Mouse (Mus musculus): ENCODE measurements around the gene Daw1.

The Daw1 gene

GRCm38 (mm10) chr1:83159603-83160002, at the start of gene Daw1:
Gene Daw1, plus strand, starts transcription at chr1:83159752.
- DNase-seq (ENCODE audit: low read depth, low spot score), result peak; percentile 93

- DNase-seq (ENCODE audit: low read depth, low spot score), result no peak
Observed at GRCm38 (mm10) chr1:83110992-83111391, 48.6 kb upstream of the Daw1 start.

- DNase-seq (ENCODE audit: low read depth, low spot score), result no peak
Observed at GRCm38 (mm10) chr1:83111726-83112125, 47.8 kb upstream of the Daw1 start.

- DNase-seq (ENCODE audit: low read depth, low spot score), result no peak
Observed at GRCm38 (mm10) chr1:83116447-83117137, 43.0 kb upstream of the Daw1 start, which contains the start of gene Ccl20. Gene Ccl20, plus strand, starts transcription at chr1:83116766.

- DNase-seq (ENCODE audit: low read depth, low spot score), result no peak
Observed at GRCm38 (mm10) chr1:83117217-83117616, 42.3 kb upstream of the Daw1 start.

GRCm38 (mm10) chr1:83117661-83118060, 41.9 kb upstream of the Daw1 start:
- no peak for DNase-seq (ENCODE audit: low read depth, low spot score)

GRCm38 (mm10) chr1:83119903-83120302, 39.6 kb upstream of the Daw1 start:
- no peak for DNase-seq (ENCODE audit: low read depth, low spot score)

GRCm38 (mm10) chr1:83120312-83120711, 39.2 kb upstream of the Daw1 start:
- DNase-seq (ENCODE audit: low read depth, low spot score), result no peak

GRCm38 (mm10) chr1:83123201-83123600, 36.4 kb upstream of the Daw1 start:
- no peak for DNase-seq (ENCODE audit: low read depth, low spot score)

GRCm38 (mm10) chr1:83135829-83136228, 23.7 kb upstream of the Daw1 start:
- DNase-seq (ENCODE audit: low read depth, low spot score), result no peak

- DNase-seq (ENCODE audit: low read depth, low spot score), result no peak
Observed at GRCm38 (mm10) chr1:83137847-83138246, 21.7 kb upstream of the Daw1 start.

GRCm38 (mm10) chr1:83138721-83139120, 20.8 kb upstream of the Daw1 start:
- DNase-seq (ENCODE audit: low read depth, low spot score), result no peak

GRCm38 (mm10) chr1:83141510-83141909, 18.0 kb upstream of the Daw1 start:
- DNase-seq (ENCODE audit: low read depth, low spot score), result no peak

GRCm38 (mm10) chr1:83142055-83142454, 17.5 kb upstream of the Daw1 start:
- DNase-seq (ENCODE audit: low read depth, low spot score), result no peak

GRCm38 (mm10) chr1:83146547-83146946, 13.0 kb upstream of the Daw1 start:
- no peak for DNase-seq (ENCODE audit: low read depth, low spot score)

- DNase-seq (ENCODE audit: low read depth, low spot score), result no peak
Observed at GRCm38 (mm10) chr1:83150227-83150626, 9.3 kb upstream of the Daw1 start.

GRCm38 (mm10) chr1:83152961-83153360, 6.6 kb upstream of the Daw1 start:
- DNase-seq (ENCODE audit: low read depth, low spot score), result no peak

GRCm38 (mm10) chr1:83156876-83157275, 2.7 kb upstream of the Daw1 start:
- DNase-seq (ENCODE audit: low read depth, low spot score), result no peak

GRCm38 (mm10) chr1:83161658-83162057, 2.1 kb downstream of the Daw1 start:
- no peak for DNase-seq (ENCODE audit: low read depth, low spot score)

- no peak for DNase-seq (ENCODE audit: low read depth, low spot score)
Observed at GRCm38 (mm10) chr1:83164027-83164426, 4.5 kb downstream of the Daw1 start.

- DNase-seq (ENCODE audit: low read depth, low spot score), result peak; percentile 63
Observed at GRCm38 (mm10) chr1:83169158-83169557, 9.6 kb downstream of the Daw1 start.

- DNase-seq (ENCODE audit: low read depth, low spot score), result no peak
Observed at GRCm38 (mm10) chr1:83175985-83176384, 16.4 kb downstream of the Daw1 start.

- DNase-seq (ENCODE audit: low read depth, low spot score), result no peak
Observed at GRCm38 (mm10) chr1:83179531-83179930, 20.0 kb downstream of the Daw1 start.

GRCm38 (mm10) chr1:83181418-83181817, 21.9 kb downstream of the Daw1 start:
- DNase-seq (ENCODE audit: low read depth, low spot score), result no peak
